Mouse (Mus musculus) kidney, embryonic 14.5 days (tissue): ENCODE measurements around the gene Mboat7. TPM values are rescaled to one million over a fixed set of nuclear protein-coding genes. Genes with fewer than 3 reads are reported as not detected.
"Not testable (repeated sequence)": the region's sequence is repeated elsewhere in the genome, so short reads cannot be mapped to it uniquely, and the experiment has no call there.

ENCODE experiments used
- ATAC-seq: fragments of 200-750 bp; cut with Nextera tagmentation; 2 replicates; pipeline ENCODE4 v1.8.0; 2017; ENCODE audit warnings: moderate number of reproducible peaks, mild to moderate bottlenecking, moderate TSS enrichment, moderate library complexity; ENCODE audit not compliant: low FRiP score, low TSS enrichment
- H3K27ac ChIP-seq: fragments of 300-500 bp; sonication (generic); 2 replicates; pipeline ENCODE4 v1.5.1; 2014; ENCODE audit warnings: low read depth, mild to moderate bottlenecking, low read length, moderate library complexity, mixed read lengths
- H3K27me3 ChIP-seq: fragments of 300-500 bp; sonication (generic); 2 replicates; pipeline ENCODE4 v1.6.1; 2014; ENCODE audit warnings: mild to moderate bottlenecking, low read length; ENCODE audit not compliant: control insufficient read depth, insufficient read depth
- H3K36me3 ChIP-seq: fragments of 300-500 bp; sonication (generic); 2 replicates; pipeline ENCODE4 v1.6.1; 2014; ENCODE audit warnings: low read length, mixed read lengths; ENCODE audit not compliant: control insufficient read depth, insufficient read depth
- H3K4me1 ChIP-seq: fragments of 300-500 bp; sonication (generic); 2 replicates; pipeline ENCODE4 v1.6.1; 2014; ENCODE audit warnings: low read length, mixed read lengths; ENCODE audit not compliant: control insufficient read depth, insufficient read depth
- H3K4me2 ChIP-seq: fragments of 300-500 bp; sonication (generic); replicated peaks from 2 replicates; pipeline ENCODE4 v1.6.1; 2014; ENCODE audit warnings: low read depth, mild to moderate bottlenecking, low read length
- H3K4me3 ChIP-seq: fragments of 300-500 bp; sonication (generic); 2 replicates; pipeline ENCODE4 v1.5.1; 2014; ENCODE audit warnings: mild to moderate bottlenecking, low read length
- H3K9ac ChIP-seq: fragments of 300-500 bp; sonication (generic); 2 replicates; pipeline ENCODE4 v1.6.1; 2014; ENCODE audit warnings: low read depth, mild to moderate bottlenecking, low read length, moderate library complexity
- H3K9me3 ChIP-seq: fragments of 300-500 bp; sonication (generic); 2 replicates; pipeline ENCODE4 v1.6.1; 2016; ENCODE audit warnings: low read length; ENCODE audit not compliant: control insufficient read depth
- WGBS: fragments of 180-500 bp; shearing (Covaris S2); extraction: QIAGEN DNeasy Blood & Tissue Kit; methylation state at CpG from one replicate; pipeline ENCODE4 v1.1.7; 2014; 5-methylcytosine and 5-hydroxymethylcytosine counted together
- polyA plus RNA-seq: library from polyadenylated mRNA; unstranded; fragments of >200 nt; fragmentation: Nextera tagmentation; extraction: Ambion mirVana; gene quantifications from 2 replicates; pipeline ENCODE4 v1.2.1, GENCODE M21; 2014

Gene Mboat7
- polyA plus RNA-seq, 1 experiment from 2014 or later = 45.0 TPM

DNA sequence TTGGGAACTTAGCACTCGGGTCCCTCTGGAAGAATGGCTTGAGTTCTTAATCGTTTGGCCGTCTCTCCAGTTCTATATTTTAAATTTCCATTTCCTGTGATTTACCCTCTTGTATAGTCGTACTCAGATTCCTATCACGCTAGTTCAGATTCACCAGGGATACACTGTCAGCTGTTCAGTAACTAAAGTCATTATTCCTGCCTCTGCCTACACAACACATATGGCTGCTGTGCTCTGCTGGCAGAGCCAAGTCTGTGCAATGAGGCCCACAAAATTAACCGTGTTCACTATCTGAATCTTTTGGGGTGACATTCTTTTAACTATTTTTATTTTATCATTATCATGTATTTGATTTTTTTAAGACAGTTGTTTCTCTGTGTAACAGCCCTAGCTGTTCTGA is 5.1 kb upstream of the Mboat7 start:
- Histone ChIP-seq H3K27ac (no peak overlapping the region), H3K4me3 (no peak overlapping the region), H3K4me2 (no peak overlapping the region), H3K9ac (no peak overlapping the region), H3K9me3 (no peaks in the 10 kb centered on the region), H3K36me3 (peaks cover 43% of the 10 kb centered on the region), H3K4me1 (peaks cover 9% of the 10 kb centered on the region; the same call in 1 of the 2 replicates), H3K27me3 (no peaks in the 10 kb centered on the region)
- 94% methylated on average over 6 of the region's 6 CpGs for WGBS
- ATAC-seq = no peak

DNA sequence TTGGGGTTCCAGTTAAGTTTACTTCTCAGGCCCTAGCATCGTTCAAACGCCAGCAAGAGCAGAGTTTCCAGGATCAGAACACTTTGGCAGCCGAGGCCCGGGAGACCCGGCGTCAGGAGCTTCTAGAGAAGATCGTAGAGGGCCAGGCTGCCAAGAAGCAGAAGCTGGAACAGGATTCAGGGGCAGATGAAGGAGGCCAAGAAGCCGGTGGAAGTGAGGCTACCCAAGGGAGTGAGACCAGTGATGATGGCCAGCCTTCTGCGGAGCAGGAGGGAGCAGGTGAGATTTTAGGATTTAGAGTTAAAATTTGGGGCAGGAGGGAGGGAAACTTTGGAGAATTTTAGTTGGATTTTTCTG is 1.6 kb upstream of the Mboat7 start:
- 5% methylated on average over 9 of the region's 9 CpGs for WGBS
- H3K9ac ChIP-seq = peak overlapping the region; percentile 89
- peak overlapping the region; percentile 79 for H3K4me3 ChIP-seq
- H3K9me3 ChIP-seq, ATAC-seq, H3K27me3 ChIP-seq: not testable (repeated sequence)
- peaks cover 40% of the 10 kb centered on the region for H3K36me3 ChIP-seq
- H3K4me2 ChIP-seq = peak overlapping the region; percentile 81
- H3K4me1 ChIP-seq = peaks cover 15% of the 10 kb centered on the region
- H3K27ac ChIP-seq = peak overlapping the region; percentile 94

DNA sequence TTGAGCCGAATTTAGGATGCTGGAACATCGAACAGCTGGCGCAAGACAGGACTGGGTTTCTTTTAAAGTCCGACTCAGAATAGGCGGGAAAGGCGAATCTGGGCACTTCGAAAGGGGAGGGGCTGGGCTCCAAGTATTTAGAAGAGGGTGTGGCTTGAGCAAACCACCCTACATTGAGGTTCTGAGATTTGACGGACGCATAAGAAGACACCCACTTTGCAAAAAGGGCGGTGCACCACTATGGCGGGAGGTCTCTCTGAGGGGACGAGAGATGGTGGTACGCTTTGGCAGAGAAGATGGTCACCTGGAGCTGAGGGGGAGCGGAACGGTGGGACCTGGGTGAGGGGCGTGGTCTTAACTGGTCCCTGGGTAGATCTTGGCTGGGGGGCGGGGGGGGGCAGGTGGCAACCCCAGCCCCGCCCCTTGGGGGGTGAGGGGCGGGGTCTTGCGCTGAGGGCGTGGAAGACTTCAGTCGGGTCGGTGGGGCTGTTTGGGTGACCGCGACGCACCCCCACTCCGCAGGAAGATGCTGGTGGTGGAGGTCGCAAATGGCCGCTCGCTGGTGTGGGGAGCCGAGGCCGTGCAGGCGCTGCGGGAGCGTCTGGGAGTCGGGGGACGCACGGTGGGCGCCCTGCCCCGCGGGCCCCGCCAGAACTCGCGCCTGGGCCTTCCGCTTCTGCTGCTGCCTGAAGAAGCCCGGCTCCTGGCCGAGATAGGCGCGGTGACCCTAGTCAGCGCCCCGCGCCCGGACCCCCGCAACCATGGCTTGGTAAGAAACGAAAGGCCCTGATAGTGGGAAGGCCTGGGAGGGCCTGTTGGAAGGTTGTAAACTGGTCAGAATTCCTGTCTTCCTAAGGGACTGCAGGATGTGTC is 989 bp upstream of the Mboat7 start:
- Histone ChIP-seq H3K4me1 (peaks cover 15% of the 10 kb centered on the region), H3K4me2 (peak overlapping the region; percentile 81), H3K27me3 (no peaks in the 10 kb centered on the region), H3K4me3 (peak overlapping the region; percentile 79), H3K9me3 (no peaks in the 10 kb centered on the region), H3K9ac (peak overlapping the region; percentile 89), H3K27ac (peak overlapping the region; percentile 94), H3K36me3 (peaks cover 37% of the 10 kb centered on the region)
- WGBS = under 1% methylated on average over 40 of the region's 55 CpGs
- ATAC-seq = peak; percentile 77

DNA sequence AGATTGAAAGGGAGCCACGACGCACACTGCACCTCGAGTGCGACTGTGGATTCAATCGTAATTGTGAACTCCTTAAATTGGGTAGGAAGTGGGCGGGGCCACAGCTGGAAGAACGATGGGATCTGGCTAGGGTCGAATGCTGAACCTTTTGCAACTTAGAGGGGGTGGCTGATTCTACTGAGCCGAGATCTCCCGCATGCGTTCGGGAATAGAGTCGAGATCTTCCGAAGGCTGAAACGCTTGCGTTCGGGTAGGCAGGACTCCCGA is 419 bp upstream of the Mboat7 start:
- Histone ChIP-seq H3K4me2 (peak overlapping the region; percentile 81), H3K4me3 (peak overlapping the region; percentile 79), H3K27ac (peak overlapping the region; percentile 94), H3K36me3 (peaks cover 35% of the 10 kb centered on the region), H3K4me1 (peaks cover 15% of the 10 kb centered on the region), H3K9me3 (no peaks in the 10 kb centered on the region), H3K9ac (peak overlapping the region; percentile 89), H3K27me3 (no peaks in the 10 kb centered on the region)
- no peak for ATAC-seq
- 0% methylated on average over 18 of the region's 18 CpGs for WGBS

DNA sequence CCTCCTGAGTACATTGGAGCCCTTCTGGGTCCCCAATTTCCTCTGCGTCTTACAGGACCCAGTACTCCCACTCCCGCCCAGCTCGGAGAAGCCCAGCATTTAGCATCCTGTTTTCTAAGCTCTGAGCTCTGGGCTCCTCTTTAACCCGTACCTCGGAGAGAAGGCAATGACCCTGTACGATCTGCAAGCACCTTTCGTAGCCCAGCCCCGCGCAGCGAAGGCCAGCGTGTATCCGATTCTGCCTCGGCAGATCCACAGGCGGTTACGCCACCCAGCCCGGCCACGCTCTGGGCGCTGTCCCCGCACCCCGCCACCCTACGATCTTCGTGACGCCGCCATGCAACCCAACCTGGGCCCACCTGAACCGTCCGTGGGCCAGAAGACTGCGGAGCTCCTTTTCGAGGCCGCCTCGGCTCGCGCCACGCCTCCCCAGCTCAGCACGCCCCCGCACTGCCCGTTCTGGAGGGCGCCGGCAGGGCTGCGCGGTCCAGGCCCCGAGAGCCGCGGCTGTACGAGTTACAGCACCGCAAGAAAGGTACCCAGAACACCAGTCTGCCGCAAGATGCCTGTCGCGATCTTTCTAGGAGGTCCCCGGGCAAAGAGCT is 839 bp downstream of the Mboat7 start, which contains the start of gene Tsen34:
Tsen34 (plus strand) TSS at position 482 of the 605 bp plus-strand sequence.
- ATAC-seq = peak; percentile 63; the same call in 1 of the 2 replicates
- WGBS = under 1% methylated on average over 49 of the region's 49 CpGs
- peak within 1 kb of the TSS; percentile 81 for H3K4me2 ChIP-seq
- H3K4me3 ChIP-seq = peak within 1 kb of the TSS; percentile 79
- peak within 1 kb of the TSS; percentile 94 for H3K27ac ChIP-seq
- peaks cover 15% of the 10 kb centered on the region for H3K4me1 ChIP-seq
- H3K36me3 ChIP-seq = peaks cover 31% of the 10 kb centered on the region
- no peaks in the 10 kb centered on the region for H3K9me3 ChIP-seq
- no peaks in the 10 kb centered on the region for H3K27me3 ChIP-seq
- H3K9ac ChIP-seq = peak within 1 kb of the TSS; percentile 89

DNA sequence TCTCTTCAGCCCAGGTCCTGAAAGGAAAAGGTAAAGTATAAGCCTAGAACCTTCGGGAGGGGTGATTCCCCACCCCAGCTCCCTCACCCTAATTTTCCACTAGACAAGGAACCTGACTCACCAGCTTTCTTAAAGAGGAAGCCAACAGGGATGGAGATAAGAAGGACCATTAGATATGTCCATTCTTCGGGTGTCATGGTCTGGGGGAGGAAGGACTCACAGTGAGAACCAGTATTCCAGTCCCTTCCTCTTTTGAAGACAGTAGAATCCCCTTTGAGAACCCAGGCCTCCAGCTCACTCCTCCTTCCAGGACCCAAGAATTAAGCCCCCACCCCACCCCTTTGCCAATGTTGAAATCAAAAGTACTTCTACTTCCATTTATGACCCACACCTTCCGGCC is 1.4 kb downstream of the Mboat7 start:
- WGBS = 19% methylated on average over 3 of the region's 3 CpGs
- Histone ChIP-seq H3K4me3 (peak overlapping the region; percentile 79), H3K9me3 (no peaks in the 10 kb centered on the region), H3K9ac (peak overlapping the region; percentile 89), H3K27ac (0 out of 2 replicates have a peak overlapping the region, but pooled peaks have one; percentile 94), H3K4me2 (peak overlapping the region; percentile 81), H3K4me1 (peaks cover 15% of the 10 kb centered on the region), H3K27me3 (no peaks in the 10 kb centered on the region), H3K36me3 (peaks cover 34% of the 10 kb centered on the region; the same call in 1 of the 2 replicates)
- no peak for ATAC-seq

DNA sequence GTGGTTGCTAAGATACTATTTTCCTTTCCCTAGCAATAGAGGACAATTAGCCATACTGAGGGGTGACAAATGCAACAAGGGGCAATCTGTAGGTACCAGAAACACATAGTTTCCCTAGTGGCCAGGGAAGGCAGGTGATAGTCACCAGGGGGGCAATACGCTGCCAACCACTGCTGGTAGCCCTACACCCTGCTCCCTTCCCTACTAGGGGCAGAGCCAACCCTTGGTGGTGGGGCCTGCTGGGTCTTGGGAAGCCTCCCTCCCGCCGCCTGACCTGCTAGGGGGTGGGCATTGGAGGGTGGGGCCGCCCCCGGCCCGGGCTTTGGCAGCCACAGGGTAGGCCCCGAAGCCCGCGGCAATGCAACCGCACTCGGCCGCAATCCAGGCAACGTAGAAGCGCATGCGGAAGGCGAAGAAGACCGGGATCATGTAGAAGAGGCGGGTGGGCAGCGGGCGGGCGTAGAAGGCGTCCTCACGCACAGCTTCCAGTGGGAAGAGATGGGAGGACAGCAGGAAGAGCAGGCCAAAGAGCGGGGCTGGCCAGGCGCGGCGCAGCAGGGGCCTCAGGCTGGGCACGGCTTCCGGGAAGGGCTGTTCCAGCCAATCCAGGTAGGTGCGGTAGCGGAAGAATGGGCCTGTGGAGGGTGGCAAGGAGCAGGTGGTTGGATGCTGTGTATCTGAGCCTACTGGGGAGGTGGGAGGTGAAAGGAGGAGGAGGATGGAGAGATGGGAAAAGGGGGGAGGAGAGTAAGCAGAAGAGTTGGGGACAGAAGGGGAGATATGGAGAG is 7.7 kb downstream of the Mboat7 start:
- WGBS = 86% methylated on average over 31 of the region's 31 CpGs
- ATAC-seq = no peak
- H3K36me3 ChIP-seq = peaks cover 47% of the 10 kb centered on the region; the same call in 1 of the 2 replicates
- no peak overlapping the region for H3K4me2 ChIP-seq
- H3K4me1 ChIP-seq = no peaks in the 10 kb centered on the region
- H3K9ac ChIP-seq = no peak overlapping the region
- no peaks in the 10 kb centered on the region for H3K27me3 ChIP-seq
- H3K9me3 ChIP-seq = no peaks in the 10 kb centered on the region
- no peak overlapping the region for H3K27ac ChIP-seq
- H3K4me3 ChIP-seq = no peak overlapping the region

DNA sequence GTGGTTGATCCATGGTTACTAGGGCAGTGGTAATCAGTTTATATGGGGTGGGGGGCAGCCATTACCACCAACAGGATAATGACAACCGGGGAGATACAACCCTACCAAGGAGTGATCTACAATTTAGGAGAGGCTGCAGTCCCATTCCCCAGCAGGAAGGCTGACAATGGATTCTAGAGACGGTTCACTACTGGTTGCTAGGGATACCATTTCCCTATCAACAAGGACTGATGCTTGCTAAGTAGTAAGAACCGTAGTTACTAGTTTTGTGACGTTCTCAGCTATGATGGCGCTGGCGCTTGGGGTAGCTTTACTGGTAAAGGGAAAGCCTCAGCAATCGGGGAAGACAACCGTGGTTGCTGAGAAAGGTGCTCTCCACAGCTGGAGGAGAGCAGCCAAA is 8.6 kb downstream of the Mboat7 start:
- no peak for ATAC-seq
- H3K27ac ChIP-seq = no peak overlapping the region
- H3K9ac ChIP-seq = no peak overlapping the region
- H3K4me3 ChIP-seq = no peak overlapping the region
- no peak overlapping the region for H3K4me2 ChIP-seq
- peaks cover 47% of the 10 kb centered on the region; the same call in 1 of the 2 replicates for H3K36me3 ChIP-seq
- no peaks in the 10 kb centered on the region for H3K27me3 ChIP-seq
- no peaks in the 10 kb centered on the region for H3K9me3 ChIP-seq
- 89% methylated on average over 8 of the region's 8 CpGs for WGBS
- no peaks in the 10 kb centered on the region for H3K4me1 ChIP-seq
